Mouse (Mus musculus) ES-E14 (cell line): ENCODE results near the gene Izumo4.

ENCODE experiments used
- CHD2 ChIP-seq: IDR thresholded peaks from 2 replicates; pipeline ENCODE4 v1.6.1; 2014; ENCODE audit warnings: mild to moderate bottlenecking, low read depth, low read length, inconsistent platforms
- HCFC1 ChIP-seq: IDR thresholded peaks from 2 replicates; pipeline ENCODE4 v1.6.1; 2012; ENCODE audit warnings: low read length, inconsistent platforms, borderline replicate concordance; ENCODE audit not compliant: insufficient read depth
- MAFK ChIP-seq: IDR thresholded peaks from 2 replicates; pipeline ENCODE4 v1.6.1; 2014; ENCODE audit warnings: mild to moderate bottlenecking, low read depth, low read length, inconsistent platforms; ENCODE audit not compliant: insufficient read depth
- ZNF384 ChIP-seq: IDR thresholded peaks from 2 replicates; pipeline ENCODE4 v1.6.1; 2012; ENCODE audit warnings: low read depth, low read length, inconsistent platforms

DNA sequence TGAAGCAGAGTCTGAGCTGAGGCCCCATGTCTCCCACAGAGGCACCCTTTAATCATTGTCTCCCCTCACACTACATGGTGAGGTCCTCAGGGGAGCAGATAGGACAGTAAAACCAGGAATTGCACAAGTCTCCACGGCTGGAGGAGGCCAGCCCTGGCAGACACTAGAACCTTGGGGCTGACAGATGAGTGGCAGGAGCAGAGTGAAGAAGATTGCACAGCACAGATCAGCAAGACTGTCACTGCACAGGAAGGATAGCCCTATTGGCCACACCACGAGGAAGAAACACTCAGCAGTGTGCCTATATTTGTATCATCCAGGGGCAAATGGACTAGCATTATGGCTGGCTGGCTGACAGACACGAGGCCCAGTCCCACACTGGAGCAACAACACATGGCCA, 8.8 kb downstream of the Izumo4 start:
- no peak for TF ChIP-seq ZNF384
- no peak for TF ChIP-seq CHD2
- no peak for TF ChIP-seq MAFK
- no peak for TF ChIP-seq HCFC1
